Mouse (Mus musculus): ENCODE results near the gene Gabarapl1. TPM values are rescaled to one million over a fixed set of nuclear protein-coding genes. Genes with fewer than 3 reads are reported as not detected.

Gabarapl1 gene
- total RNA-seq, 2 experiments from 2014 or later, result 576 to 580 TPM

- intact Hi-C loops (cut with DNase I), result no loop called here
- DNase-seq (ENCODE audit: low spot score in 2 of 2), result no peak
Observed at GRCm38 (mm10) chr6:129591508-129591907, 58.5 kb downstream of the Gabarapl1 start, which contains the start of gene Klrd1. Klrd1 (plus strand) TSS chr6:129591782.

Other genes with a start within 250 kb of the Gabarapl1 start
- gene 4922502D21Rik, start 201.4 kb upstream of the Gabarapl1 start, total RNA-seq (2021), result not detected
- under 1 TPM in 1 of 2 experiments, not detected in 1; 0.25 TPM for gene Clec12a, start 190.5 kb upstream of the Gabarapl1 start, total RNA-seq (2021)
- gene Clec12b, start 147.3 kb upstream of the Gabarapl1 start, total RNA-seq (2021), result not detected
- under 1 TPM in 1 of 2 experiments, not detected in 1; 0.46 TPM for gene Clec1b, start 135.9 kb upstream of the Gabarapl1 start, total RNA-seq (2021)
- gene Clec9a, start 124.3 kb upstream of the Gabarapl1 start, total RNA-seq (2021), result not detected
- gene Clec1a, start 81.2 kb upstream of the Gabarapl1 start, total RNA-seq (2021), result 1 to 10 TPM; 1.4 to 2.1 TPM
- not detected for gene Olr1, start 26.0 kb upstream of the Gabarapl1 start, total RNA-seq (2021)
- gene Tmem52b, start 20.6 kb upstream of the Gabarapl1 start, total RNA-seq (2021), result not detected
- not detected for gene Klre1, start 44.7 kb downstream of the Gabarapl1 start, total RNA-seq (2021)
- under 1 TPM in 1 of 2 experiments, not detected in 1; 0.49 TPM for gene Klrd1, start 58.6 kb downstream of the Gabarapl1 start, total RNA-seq (2021)
- gene Klrk1, start 90.7 kb downstream of the Gabarapl1 start, total RNA-seq (2021), result not detected
- not detected for gene Klrc3, start 110.2 kb downstream of the Gabarapl1 start, total RNA-seq (2021)
- not detected for gene Klrc2, start 127.5 kb downstream of the Gabarapl1 start, total RNA-seq (2021)
- not detected for gene Klrc1, start 145.8 kb downstream of the Gabarapl1 start, total RNA-seq (2021)
- gene Klri1, start 184.0 kb downstream of the Gabarapl1 start, total RNA-seq (2021), result not detected
- gene Klri2, start 207.3 kb downstream of the Gabarapl1 start, total RNA-seq (2021), result under 1 TPM in 1 of 2 experiments, not detected in 1; 0.19 TPM

Measured in left cerebral cortex, postnatal 14 days (tissue).